Comparison of ENCODE assay signal across 8 mouse cellular contexts in genomic region chr4:62560963-62561629, GRCm38 (mm10). TPM values are rescaled to one million over a fixed set of nuclear protein-coding genes. Genes with fewer than 3 reads are reported as not detected.
DNase-seq lines count a peak whose midpoint lies in the region; ATAC-seq and TF ChIP-seq lines count a peak whose summit lies in the region.

No protein-coding gene starts in this region.

- ATAC-seq in heart, embryonic 16.5 days (replicated peaks; ENCODE audit: extremely low read depth, insufficient read depth, low FRiP score), result 0 out of 2 replicates have a peak, but pooled peaks have one; percentile 21
- peak; percentile 69 for ATAC-seq in lung, embryonic 14.5 days (ENCODE audit: insufficient read depth)
- peak; percentile 81 for ATAC-seq in neural tube, embryonic 15.5 days (ENCODE audit: low FRiP score)

- no peak overlapping the region for H3K4me2 ChIP-seq in heart, embryonic 16.5 days (ENCODE audit: low read depth, low read length)
- no peak overlapping the region for H3K4me2 ChIP-seq in lung, embryonic 14.5 days
- H3K4me2 ChIP-seq in neural tube, embryonic 15.5 days, result no peak overlapping the region; the same call in 1 of the 2 replicates

- H3K27ac ChIP-seq in heart, embryonic 16.5 days (ENCODE audit: low read length), result no peak overlapping the region
- H3K27ac ChIP-seq in lung, embryonic 14.5 days (ENCODE audit: low read depth), result no peak overlapping the region
- H3K27ac ChIP-seq in neural tube, embryonic 15.5 days (replicated peaks), result no peak overlapping the region

- TF ChIP-seq CTCF in lung, embryonic 14.5 days (IDR thresholded peaks at IDR 0.05; ENCODE audit: low read depth), result peak; percentile 84

- peaks cover 12% of the 10 kb centered on the region for H3K4me1 ChIP-seq in heart, embryonic 16.5 days (ENCODE audit: control insufficient read depth, insufficient read depth, low read length)
- H3K4me1 ChIP-seq in lung, embryonic 14.5 days (ENCODE audit: insufficient read depth), result no peaks in the 10 kb centered on the region
- peaks cover 10% of the 10 kb centered on the region for H3K4me1 ChIP-seq in neural tube, embryonic 15.5 days

- no peak overlapping the region for H3K9ac ChIP-seq in heart, embryonic 16.5 days (ENCODE audit: low read length)
- no peak overlapping the region for H3K9ac ChIP-seq in lung, embryonic 14.5 days
- no peak overlapping the region for H3K9ac ChIP-seq in neural tube, embryonic 15.5 days (replicated peaks)

- 23% methylated on average over 4 of the region's 4 CpGs for WGBS in heart, embryonic 16.5 days
- WGBS in lung, embryonic 14.5 days, result 24% methylated on average over 4 of the region's 4 CpGs
- WGBS in neural tube, embryonic 15.5 days, result 21% methylated on average over 4 of the region's 4 CpGs

- peak; percentile 93 for DNase-seq in CD4-positive, CD25-positive, alpha-beta regulatory T cell, adult 2 months (ENCODE audit: low read depth, low spot score)
- peak; percentile 65 for DNase-seq in adrenal gland, adult 2 months
- peak; percentile 74 for DNase-seq in embryo, embryonic 9.5 days (ENCODE audit: extremely low spot score)
- peak; percentile 74 to 88 for DNase-seq in kidney, postnatal 25 days
- DNase-seq in lung, embryonic 14.5 days, result peak; percentile 95
- peak; percentile 29 to 69 for DNase-seq in thymus, adult 18-20 months

- H3K9me3 ChIP-seq in heart, embryonic 16.5 days (replicated peaks; ENCODE audit: control insufficient read depth, low read length), result no peaks in the 10 kb centered on the region
- no peaks in the 10 kb centered on the region for H3K9me3 ChIP-seq in lung, embryonic 14.5 days (ENCODE audit: low read depth, low read length)
- H3K9me3 ChIP-seq in neural tube, embryonic 15.5 days (replicated peaks), result no peaks in the 10 kb centered on the region

- H3K27me3 ChIP-seq in heart, embryonic 16.5 days (ENCODE audit: control insufficient read depth, insufficient read depth, low read length), result peaks cover 46% of the 10 kb centered on the region
- no peaks in the 10 kb centered on the region for H3K27me3 ChIP-seq in lung, embryonic 14.5 days (ENCODE audit: insufficient read depth, low read length)
- no peaks in the 10 kb centered on the region for H3K27me3 ChIP-seq in neural tube, embryonic 15.5 days (replicated peaks)

- no peak overlapping the region for H3K4me3 ChIP-seq in heart, embryonic 16.5 days (ENCODE audit: low read length)
- no peak overlapping the region for H3K4me3 ChIP-seq in lung, embryonic 14.5 days (ENCODE audit: low read depth, low read length)
- no peak overlapping the region for H3K4me3 ChIP-seq in neural tube, embryonic 15.5 days (replicated peaks)

- H3K36me3 ChIP-seq in heart, embryonic 16.5 days (ENCODE audit: control insufficient read depth, insufficient read depth), result no peaks in the 10 kb centered on the region
- no peaks in the 10 kb centered on the region for H3K36me3 ChIP-seq in lung, embryonic 14.5 days (ENCODE audit: insufficient read depth)
- no peaks in the 10 kb centered on the region for H3K36me3 ChIP-seq in neural tube, embryonic 15.5 days

RNA-seq across cellular contexts. Expression of gene Rgs3, which starts 1.4 kb away (rescaled TPM):
- total RNA-seq in adrenal gland, adult 2 months (2021), result 10 to 100 TPM; 28.2 to 39.5 TPM
- 31.5 and 35.7 TPM in 2 replicates for polyA plus RNA-seq in adrenal gland, adult 2 months (2012; rRNA removed)
- 62.8 and 63.1 TPM in 2 replicates for polyA plus RNA-seq in heart, embryonic 16.5 days (2015; fragmentation: Nextera tagmentation; extraction: Ambion mirVana)
- polyA plus RNA-seq in lung, embryonic 14.5 days (2014; fragmentation: Nextera tagmentation; extraction: Ambion mirVana), result 37.0 and 39.0 TPM in 2 replicates
- 49.2 and 53.8 TPM in 2 replicates for polyA plus RNA-seq in neural tube, embryonic 15.5 days (2015; fragmentation: Nextera tagmentation; extraction: Ambion mirVana)

RNA-seq across cellular contexts. Expression of gene 4933430I17Rik, which starts 35.9 kb away (rescaled TPM):
- under 1 TPM; 0.14 to 0.31 TPM for total RNA-seq in adrenal gland, adult 2 months (2021)
- polyA plus RNA-seq in adrenal gland, adult 2 months (2012; rRNA removed), result 0.06 TPM in 1 of 2 replicates, not detected in the other
- polyA plus RNA-seq in heart, embryonic 16.5 days (2015; fragmentation: Nextera tagmentation; extraction: Ambion mirVana), result 0.32 and 0.41 TPM in 2 replicates
- 0.68 and 1.1 TPM in 2 replicates for polyA plus RNA-seq in lung, embryonic 14.5 days (2014; fragmentation: Nextera tagmentation; extraction: Ambion mirVana)
- polyA plus RNA-seq in neural tube, embryonic 15.5 days (2015; fragmentation: Nextera tagmentation; extraction: Ambion mirVana), result 0.40 and 0.55 TPM in 2 replicates

RNA-seq across cellular contexts. Expression of gene Pole3, which starts 36.2 kb away (rescaled TPM):
- total RNA-seq in adrenal gland, adult 2 months (2021), result 10 to 100 TPM; 48.4 to 50.5 TPM
- polyA plus RNA-seq in adrenal gland, adult 2 months (2012; rRNA removed), result 11.7 and 13.8 TPM in 2 replicates
- 47.8 and 51.4 TPM in 2 replicates for polyA plus RNA-seq in heart, embryonic 16.5 days (2015; fragmentation: Nextera tagmentation; extraction: Ambion mirVana)
- polyA plus RNA-seq in lung, embryonic 14.5 days (2014; fragmentation: Nextera tagmentation; extraction: Ambion mirVana), result 94.5 and 96.4 TPM in 2 replicates
- polyA plus RNA-seq in neural tube, embryonic 15.5 days (2015; fragmentation: Nextera tagmentation; extraction: Ambion mirVana), result 52.0 and 60.9 TPM in 2 replicates

RNA-seq across cellular contexts. Expression of gene Alad, which starts 41.4 kb away (rescaled TPM):
- 100 to 1,000 TPM; 102 to 118 TPM for total RNA-seq in adrenal gland, adult 2 months (2021)
- 313 and 413 TPM in 2 replicates for polyA plus RNA-seq in adrenal gland, adult 2 months (2012; rRNA removed)
- 57.6 and 69.8 TPM in 2 replicates for polyA plus RNA-seq in heart, embryonic 16.5 days (2015; fragmentation: Nextera tagmentation; extraction: Ambion mirVana)
- polyA plus RNA-seq in lung, embryonic 14.5 days (2014; fragmentation: Nextera tagmentation; extraction: Ambion mirVana), result 103 and 110 TPM in 2 replicates
- polyA plus RNA-seq in neural tube, embryonic 15.5 days (2015; fragmentation: Nextera tagmentation; extraction: Ambion mirVana), result 69.2 and 74.9 TPM in 2 replicates

RNA-seq across cellular contexts. Expression of gene Hdhd3, which starts 57.8 kb away (rescaled TPM):
- 10 to 100 TPM in 1 of 2 experiments, 1 to 10 TPM in 1; 9.2 to 26.1 TPM for total RNA-seq in adrenal gland, adult 2 months (2021)
- polyA plus RNA-seq in adrenal gland, adult 2 months (2012; rRNA removed), result 16.8 and 20.1 TPM in 2 replicates
- polyA plus RNA-seq in heart, embryonic 16.5 days (2015; fragmentation: Nextera tagmentation; extraction: Ambion mirVana), result 9.6 and 10.0 TPM in 2 replicates
- polyA plus RNA-seq in lung, embryonic 14.5 days (2014; fragmentation: Nextera tagmentation; extraction: Ambion mirVana), result 16.6 and 17.7 TPM in 2 replicates
- 12.6 and 13.4 TPM in 2 replicates for polyA plus RNA-seq in neural tube, embryonic 15.5 days (2015; fragmentation: Nextera tagmentation; extraction: Ambion mirVana)

Comparison
In these comparisons a context has a peak if more than half of its experiments do, and no peak if none do; other contexts are left out.
1. ATAC-seq: peak in every context shown above with its lines; median percentile 81 in neural tube, embryonic 15.5 days; 69 in lung, embryonic 14.5 days; 21 in heart, embryonic 16.5 days.